Mouse (Mus musculus) retina, embryonic 14.5 days (tissue): ENCODE data around the gene Fdx1l.
"Not testable (repeated sequence)": the region's sequence is repeated elsewhere in the genome, so short reads cannot be mapped to it uniquely, and the experiment has no call there.

Experiments used
- DNase-seq: peaks from one replicate; pipeline ENCODE4 v3.0.0-alpha.2; 2015; ENCODE audit warnings: low spot score

The Fdx1l gene

DNA sequence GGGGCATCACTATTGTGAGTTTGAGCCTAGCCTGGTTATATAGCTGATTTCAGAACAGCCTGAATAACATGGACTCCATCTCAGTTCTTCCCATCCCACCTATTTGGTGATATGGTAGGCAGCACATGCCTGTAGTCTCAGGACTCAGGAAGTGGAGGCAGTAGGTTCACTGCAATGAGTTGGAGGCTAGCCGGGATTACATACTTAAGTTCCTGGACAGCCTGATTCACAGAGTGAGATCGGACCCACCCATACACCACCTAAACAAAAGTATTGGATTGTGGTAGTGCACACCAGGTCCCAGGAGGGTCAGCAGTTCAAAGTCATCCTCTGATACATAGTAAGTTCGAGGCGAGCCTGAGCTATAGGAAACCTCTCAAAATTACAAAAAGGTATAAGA is 773 bp downstream of the Fdx1l start:
- peak; percentile 27 for DNase-seq

DNA sequence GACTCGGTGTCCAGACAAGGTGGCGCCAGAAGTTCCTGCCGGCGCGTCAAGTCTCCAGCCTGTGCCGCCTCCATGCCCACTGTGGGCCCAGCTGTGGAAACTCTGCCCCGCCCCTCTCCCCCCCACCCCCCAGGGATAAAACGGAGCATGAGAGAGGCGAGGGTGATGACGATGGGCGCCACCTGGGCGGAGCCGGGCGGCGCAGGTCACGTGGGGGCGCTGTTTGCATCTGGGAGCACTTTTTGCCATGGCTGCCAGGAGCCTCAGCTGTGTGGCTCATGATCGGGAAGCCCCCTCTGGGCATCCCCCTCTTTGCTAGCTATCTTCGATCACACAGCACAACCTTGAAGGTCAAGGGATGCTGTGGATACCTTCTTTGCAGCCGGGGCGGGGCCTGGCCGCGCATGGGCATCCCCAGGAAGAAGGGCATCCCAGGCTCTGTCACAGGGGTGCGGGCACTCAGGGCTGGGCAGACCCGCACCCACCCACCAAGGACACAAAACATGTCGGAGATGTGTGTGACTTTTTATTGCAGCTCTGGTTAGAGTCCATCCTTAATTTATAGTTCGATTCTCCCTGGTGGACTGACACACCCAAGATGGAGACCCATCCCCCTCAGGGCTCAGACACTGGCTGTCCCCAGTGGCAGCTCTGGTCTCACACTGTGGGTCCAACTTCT is 6.3 kb downstream of the Fdx1l start, which contains the start of gene Zglp1:
TSS of gene Zglp1 (minus strand) at position 88 of the 679 bp plus-strand sequence.
- no peak for DNase-seq

DNA sequence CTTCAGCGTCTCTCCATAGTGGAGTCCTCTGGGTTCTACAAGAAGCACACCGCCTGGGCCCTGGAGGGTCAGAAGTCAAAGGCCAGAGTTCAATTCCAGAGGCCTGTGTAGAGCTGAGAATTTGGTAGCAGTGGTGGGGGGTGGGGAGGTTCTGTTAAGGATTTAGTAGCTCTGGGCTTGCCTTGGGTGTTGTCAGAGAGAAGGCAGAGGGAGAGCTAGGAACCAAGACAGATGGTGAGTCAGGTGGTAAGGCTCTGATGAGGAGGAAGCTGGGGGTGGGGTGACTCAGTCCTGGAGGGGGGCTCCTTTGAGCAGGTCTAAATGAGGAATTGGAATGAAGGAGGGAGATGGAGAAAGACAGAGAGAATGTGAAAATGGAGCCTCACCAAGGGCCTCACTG is 10.5 kb downstream of the Fdx1l start:
- no peak for DNase-seq

GRCm38 (mm10) chr9:21051578-21051977 is 21.8 kb downstream of the Fdx1l start:
- DNase-seq: no peak

GRCm38 (mm10) chr9:21045235-21045634 is 28.2 kb downstream of the Fdx1l start:
- no peak for DNase-seq

DNA sequence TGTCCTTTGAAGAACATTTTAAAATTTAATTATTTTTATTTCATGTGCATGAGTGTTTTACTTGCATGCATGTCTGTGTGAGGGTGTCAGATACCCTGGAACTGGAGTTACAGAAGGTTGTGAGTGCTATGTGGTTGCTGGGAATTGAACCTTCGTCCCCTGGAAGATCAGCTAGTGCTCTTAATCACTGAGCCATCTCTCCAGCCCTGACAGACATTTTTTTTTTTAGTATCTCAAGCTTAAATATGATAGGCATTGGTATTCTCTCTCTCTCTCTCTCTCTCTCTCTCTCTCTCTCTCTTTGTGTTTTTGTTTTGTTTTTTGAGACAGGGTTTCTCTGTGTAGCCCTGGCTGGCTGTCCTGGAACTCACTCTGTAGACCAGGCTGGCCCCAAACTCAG is 28.6 kb downstream of the Fdx1l start:
- DNase-seq: not testable (repeated sequence)

- no peak for DNase-seq
Observed at GRCm38 (mm10) chr9:21043563-21043962, 29.9 kb downstream of the Fdx1l start.

GRCm38 (mm10) chr9:21041308-21041707 is 32.1 kb downstream of the Fdx1l start:
- DNase-seq: no peak

GRCm38 (mm10) chr9:21039779-21040178 is 33.6 kb downstream of the Fdx1l start:
- no peak for DNase-seq

DNA sequence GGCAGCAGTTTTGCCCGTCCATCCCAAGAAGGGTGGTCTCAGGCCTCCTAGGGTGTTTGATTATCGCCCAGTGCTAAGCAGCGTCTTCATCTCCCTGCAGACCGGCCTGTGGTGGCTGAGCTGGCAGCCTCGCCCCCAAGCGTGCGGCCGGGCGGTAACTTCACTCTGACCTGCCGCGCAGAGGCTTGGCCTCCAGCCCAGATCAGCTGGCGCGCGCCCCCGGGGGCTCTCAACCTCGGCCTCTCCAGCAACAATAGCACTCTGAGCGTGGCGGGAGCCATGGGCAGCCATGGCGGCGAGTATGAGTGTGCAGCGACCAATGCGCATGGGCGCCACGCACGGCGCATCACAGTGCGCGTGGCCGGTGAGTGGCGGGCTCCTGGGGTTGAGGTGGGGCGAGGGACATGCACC is 35.9 kb downstream of the Fdx1l start:
- peak; percentile 45 for DNase-seq

DNA sequence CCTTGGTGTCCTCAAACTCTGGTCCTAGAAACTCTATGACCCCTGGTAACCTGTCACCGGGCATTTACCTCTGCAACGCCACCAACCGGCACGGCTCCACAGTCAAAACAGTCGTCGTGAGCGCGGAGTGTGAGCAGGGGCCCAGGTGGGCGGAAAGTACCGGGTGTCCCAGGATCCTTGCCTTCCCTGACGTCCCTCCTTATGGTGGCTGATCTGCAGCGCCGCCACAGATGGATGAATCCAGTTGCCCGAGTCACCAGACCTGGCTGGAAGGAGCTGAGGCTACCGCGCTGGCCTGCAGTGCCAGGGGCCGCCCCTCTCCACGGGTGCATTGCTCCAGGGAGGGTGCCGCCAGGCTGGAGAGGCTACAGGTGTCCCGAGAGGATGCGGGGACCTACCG is 36.7 kb downstream of the Fdx1l start:
- DNase-seq: no peak

DNA sequence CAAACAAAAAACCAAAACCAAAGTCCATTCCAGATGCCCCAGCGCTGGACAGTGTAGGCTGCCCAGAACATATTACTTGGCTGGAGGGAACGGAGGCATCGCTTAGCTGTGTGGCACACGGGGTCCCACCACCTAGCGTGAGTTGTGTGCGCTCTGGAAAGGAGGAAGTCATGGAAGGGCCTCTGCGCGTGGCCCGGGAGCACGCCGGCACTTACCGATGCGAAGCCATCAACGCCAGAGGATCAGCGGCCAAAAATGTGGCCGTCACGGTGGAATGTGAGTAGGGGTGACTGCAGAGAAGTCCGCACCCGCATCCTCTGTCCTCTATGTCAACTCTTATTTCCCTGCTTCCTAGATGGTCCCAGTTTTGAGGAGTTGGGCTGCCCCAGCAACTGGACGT is 37.3 kb downstream of the Fdx1l start:
- no peak for DNase-seq

DNA sequence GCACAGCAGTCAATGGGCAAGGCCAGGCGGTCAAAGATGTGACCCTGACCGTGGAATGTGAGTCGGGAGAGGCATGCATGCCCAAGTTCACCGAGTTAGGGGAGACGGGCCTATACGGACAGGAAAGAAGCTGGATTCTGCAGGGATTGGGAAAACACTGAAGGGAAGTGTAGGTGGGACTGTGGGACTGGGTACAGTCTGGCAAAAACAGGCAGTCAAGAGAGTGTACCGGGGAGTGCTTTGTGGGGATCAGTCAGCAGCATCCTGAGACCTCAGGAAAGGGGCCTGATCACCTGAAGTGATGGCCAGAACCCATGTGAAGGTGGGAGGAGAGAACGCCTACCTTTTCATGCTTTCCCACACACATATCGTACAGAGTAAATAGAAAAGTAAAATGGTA is 37.8 kb downstream of the Fdx1l start:
- DNase-seq: no peak

DNA sequence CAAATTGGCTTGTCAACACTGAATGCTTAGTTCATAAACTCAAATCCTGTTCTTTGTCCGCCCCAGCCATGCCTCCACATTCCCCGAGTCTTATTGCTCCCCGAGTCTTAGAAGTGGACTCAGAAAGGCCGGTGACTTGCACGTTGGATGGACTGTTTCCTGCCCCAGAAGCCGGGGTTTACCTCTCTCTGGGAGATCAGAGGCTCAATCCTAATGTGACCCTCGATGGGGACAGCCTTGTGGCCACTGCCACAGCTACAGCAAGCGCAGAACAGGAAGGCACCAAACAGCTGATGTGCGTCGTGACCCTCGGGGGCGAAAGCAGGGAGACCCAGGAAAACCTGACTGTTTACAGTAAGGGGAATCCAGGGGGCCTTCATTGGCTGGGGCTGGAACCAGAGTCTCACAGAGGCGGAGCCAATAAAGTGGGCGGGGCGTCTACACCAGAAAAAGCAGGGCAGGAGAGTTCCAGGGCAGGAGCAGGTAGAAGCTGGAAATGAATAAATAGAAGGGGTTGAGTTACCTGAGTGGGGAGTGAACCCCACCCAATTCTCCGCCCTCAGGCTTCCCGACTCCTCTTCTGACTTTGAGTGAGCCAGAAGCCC is 38.8 kb downstream of the Fdx1l start:
- peak; percentile 52 for DNase-seq

- peak; percentile 87 for DNase-seq
Observed at GRCm38 (mm10) chr9:21033136-21033535, 40.3 kb downstream of the Fdx1l start.

DNA sequence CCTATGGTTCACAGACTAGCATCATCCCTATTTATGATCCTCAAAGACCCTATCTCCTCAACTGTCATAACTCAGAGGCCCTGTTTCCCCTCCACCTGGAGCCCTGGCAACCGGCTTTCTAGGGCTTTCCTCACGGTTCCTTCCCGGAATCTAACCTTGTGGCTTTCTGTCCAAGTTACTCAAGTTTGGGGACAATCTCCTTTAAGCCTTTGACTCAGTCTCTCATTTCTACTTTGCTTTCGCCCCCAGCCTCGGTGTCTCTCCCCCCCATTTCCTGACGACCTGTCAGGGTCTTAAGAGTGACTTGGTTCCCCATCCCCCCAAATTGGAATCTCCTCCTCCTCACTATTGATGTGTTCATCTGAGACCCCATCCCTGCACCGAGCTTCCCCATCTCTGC is 40.9 kb downstream of the Fdx1l start:
- DNase-seq: no peak

- peak; percentile 29 for DNase-seq
Observed at GRCm38 (mm10) chr9:21031896-21032351, 41.5 kb downstream of the Fdx1l start, which contains the start of gene Icam5. Icam5 (plus strand) TSS chr9:21032073.

- DNase-seq: peak; percentile 61
Observed at GRCm38 (mm10) chr9:21031251-21031895, 42.0 kb downstream of the Fdx1l start.

- DNase-seq: peak; percentile 91
Observed at GRCm38 (mm10) chr9:21030781-21031250, 42.6 kb downstream of the Fdx1l start.

GRCm38 (mm10) chr9:21030055-21030600 is 43.3 kb downstream of the Fdx1l start:
- DNase-seq: no peak

DNA sequence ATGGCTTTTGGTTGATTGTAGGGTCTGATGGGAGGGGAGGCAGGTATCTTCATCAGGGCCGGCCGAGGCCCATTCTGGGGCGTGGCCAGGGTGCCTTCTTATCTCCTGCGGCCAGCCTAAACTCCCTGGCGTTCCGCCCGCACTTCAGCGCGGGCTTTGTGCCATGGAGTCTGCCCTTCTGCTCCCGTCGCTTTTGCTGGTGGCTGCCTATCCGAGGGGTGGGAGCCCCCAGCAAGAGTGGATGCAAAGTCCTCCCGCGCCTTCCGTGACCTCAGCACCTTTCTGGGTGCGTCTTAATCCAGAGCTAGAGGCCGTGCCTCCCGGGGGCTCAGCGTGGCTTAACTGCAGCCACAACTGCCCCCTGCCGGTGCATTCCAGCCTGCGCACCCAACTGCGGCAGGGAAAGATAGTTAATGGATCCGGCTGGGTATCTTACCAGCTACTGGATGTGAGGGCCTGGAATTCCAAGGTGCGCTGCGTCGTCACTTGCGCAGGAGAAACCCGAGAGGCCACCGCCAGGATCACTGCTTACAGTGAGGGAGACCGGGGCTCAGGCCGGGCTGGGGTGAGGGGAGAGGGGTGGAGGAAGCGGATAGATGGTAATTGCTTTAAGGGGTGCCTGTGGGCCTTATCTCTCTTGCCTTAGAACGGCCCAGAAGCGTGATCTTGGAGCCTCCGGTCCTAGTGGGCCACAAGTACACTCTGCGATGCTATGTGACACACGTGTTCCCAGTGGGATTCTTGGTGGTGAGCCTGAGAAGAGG is 43.9 kb downstream of the Fdx1l start, which contains the start of gene Icam4:
TSS of gene Icam4 (plus strand) at position 83 of the 764 bp plus-strand sequence.
- DNase-seq: peak; percentile 85
